ENCODE assay signal across 29 mouse cellular contexts in the genomic region with DNA sequence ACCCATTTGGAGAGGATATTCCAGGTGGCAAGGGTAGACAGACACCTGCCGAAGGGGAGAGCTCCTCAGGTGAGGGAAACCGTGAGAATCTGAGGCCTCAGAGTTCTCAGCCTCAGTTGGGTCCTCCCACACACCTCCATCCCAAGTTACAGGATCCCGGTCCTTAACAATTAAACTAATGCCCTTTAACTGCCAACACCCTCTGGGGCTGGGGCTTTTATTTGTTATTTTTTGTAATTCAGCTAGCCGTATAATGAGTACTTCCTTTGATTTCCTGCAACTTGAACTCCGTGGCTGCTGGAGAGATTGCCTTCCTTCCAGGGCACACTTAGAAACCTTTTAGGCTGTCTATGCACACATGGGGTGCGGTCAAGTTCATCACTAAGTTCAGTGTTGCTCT. TPM values are rescaled to one million over a fixed set of nuclear protein-coding genes. Genes with fewer than 3 reads are reported as not detected.
"Had no signal": no experiment of that assay in that cellular context is flagged by ENCODE, and none has a peak within 500 bp of the region (broad histone marks: within the 10 kb centered on the region; RNA-seq: fewer than 3 reads in every experiment).

No protein-coding gene starts in this region.

- H3K9me3 ChIP-seq: heart, embryonic 13.5 days; heart, embryonic 15.5 days; hindbrain, embryonic 13.5 days; hindbrain, embryonic 15.5 days; limb, embryonic 13.5 days; limb, embryonic 15.5 days; liver, embryonic 12.5 days had no signal

- DNase-seq: gastrocnemius, postnatal 14 days; gastrocnemius, postnatal 36 days; heart, adult 11 months; heart, adult 2 months; heart, postnatal 14 days; heart, postnatal 36 days; kidney, adult 18-20 months; kidney, adult 8-10 months; kidney, postnatal 25 days; layer of hippocampus, adult 9-11 months; layer of hippocampus, postnatal 36 days; left cerebral cortex, postnatal 4 days had no signal

- H3K4me1 ChIP-seq: heart, embryonic 13.5 days; heart, embryonic 15.5 days; hindbrain, embryonic 13.5 days; hindbrain, embryonic 15.5 days; limb, embryonic 13.5 days; limb, embryonic 15.5 days; liver, embryonic 12.5 days had no signal

- H3K27ac ChIP-seq: heart, adult 2 months; heart, embryonic 13.5 days; heart, embryonic 15.5 days; hindbrain, embryonic 13.5 days; hindbrain, embryonic 15.5 days; hindbrain, postnatal 0 days; limb, embryonic 13.5 days; limb, embryonic 15.5 days; liver, embryonic 12.5 days; liver, embryonic 14.5 days had no signal

- H3K4me2 ChIP-seq: heart, embryonic 11.5 days; heart, embryonic 13.5 days; heart, embryonic 15.5 days; hindbrain, embryonic 13.5 days; hindbrain, embryonic 15.5 days; limb, embryonic 13.5 days; limb, embryonic 15.5 days; liver, embryonic 12.5 days had no signal

- ATAC-seq: hindbrain, postnatal 0 days; intestine, embryonic 16.5 days; liver, embryonic 12.5 days had no signal

- H3K27me3 ChIP-seq: heart, embryonic 13.5 days; heart, embryonic 15.5 days; hindbrain, embryonic 13.5 days; hindbrain, embryonic 15.5 days; limb, embryonic 13.5 days; limb, embryonic 15.5 days; liver, embryonic 12.5 days had no signal

- H3K4me3 ChIP-seq: heart, adult 2 months; heart, embryonic 13.5 days; heart, embryonic 15.5 days; hindbrain, embryonic 13.5 days; hindbrain, embryonic 15.5 days; limb, embryonic 13.5 days; limb, embryonic 15.5 days; liver, embryonic 12.5 days had no signal

- H3K9ac ChIP-seq: heart, embryonic 13.5 days; heart, embryonic 15.5 days; hindbrain, embryonic 13.5 days; hindbrain, embryonic 15.5 days; limb, embryonic 13.5 days; limb, embryonic 15.5 days; liver, embryonic 12.5 days; liver, embryonic 14.5 days had no signal

RNA-seq across cellular contexts. Expression of gene Slc39a5, which starts 43.3 kb away (rescaled TPM):
- total RNA-seq: gastrocnemius, adult 18-20 months; gastrocnemius, adult 8-10 months; gastrocnemius, postnatal 14 days; gastrocnemius, postnatal 36 days; heart, adult 2 months; heart, postnatal 14 days; heart, postnatal 36 days; hematopoietic stem cell, adult 5-6 weeks; layer of hippocampus, postnatal 36 days; left cerebral cortex, adult 18-20 months had no signal
- polyA plus RNA-seq: heart, adult 2 months; heart, postnatal 0 days; hindbrain, embryonic 11.5 days; hindbrain, embryonic 13.5 days had no signal
